Mouse (Mus musculus) liver, adult 2 months (tissue): ENCODE results near the gene Il2rb.

Experiments used
- CTCF ChIP-seq: fragments of 200-500 bp; IDR thresholded peaks from 2 replicates; pipeline ENCODE4 v1.5.1; 2011; ENCODE audit warnings: low read depth, low read length, control low read depth
- POLR2A ChIP-seq: fragments of 200-500 bp; IDR thresholded peaks from 2 replicates; pipeline ENCODE4 v1.6.1; 2011; ENCODE audit warnings: low read length, control low read depth; ENCODE audit not compliant: insufficient read depth; ENCODE audit errors: extremely low read depth

GRCm38 (mm10) chr15:78524163-78524562 lies 29.1 kb upstream of the Il2rb start:
- TF ChIP-seq CTCF (no peak), POLR2A (no peak)
